Mouse (Mus musculus): Measurements from ENCODE around the gene Rpl4. TPM values are rescaled to one million over a fixed set of nuclear protein-coding genes. Genes with fewer than 3 reads are reported as not detected.

Gene Rpl4
- polyA plus RNA-seq, 1 experiment from 2014 or later, result 592 TPM

DNA sequence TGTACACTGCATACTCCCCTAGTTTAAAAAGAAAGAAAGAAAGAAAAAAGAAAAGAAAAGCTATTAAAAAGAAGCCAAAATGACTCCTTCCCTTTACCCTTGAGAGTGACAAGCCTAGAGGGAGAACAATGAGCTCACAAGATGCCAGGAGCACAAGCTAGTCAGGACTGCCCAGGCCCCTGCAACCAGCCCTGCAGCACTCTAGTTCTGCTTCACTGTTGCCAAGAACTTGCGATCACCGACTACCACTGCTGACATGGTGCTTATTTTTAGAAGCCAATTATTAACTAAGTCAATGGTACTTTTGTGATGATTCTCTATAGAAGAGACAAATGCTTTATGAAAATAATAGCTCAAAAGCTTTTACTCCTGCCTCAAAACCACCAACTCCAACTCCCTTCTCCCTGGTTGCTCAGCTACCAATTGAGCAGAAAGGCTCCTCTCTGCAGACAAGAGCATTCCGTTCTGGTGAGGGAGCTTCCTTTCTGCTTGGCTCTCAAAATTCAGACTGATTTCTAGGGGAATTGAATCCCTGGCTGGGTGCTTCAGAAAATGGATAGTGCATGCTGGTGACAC lies 34.4 kb downstream of the Rpl4 start:
- Histone ChIP-seq H3K9me3 (replicated peaks; ENCODE audit: control insufficient read depth, low read length) (no peaks in the 10 kb centered on the region), H3K27me3 (ENCODE audit: control insufficient read depth, insufficient read depth, low read depth, low read length) (no peaks in the 10 kb centered on the region), H3K4me1 (ENCODE audit: control insufficient read depth, low read depth, low read length) (no peaks in the 10 kb centered on the region), H3K9ac (ENCODE audit: low read depth, low read length) (no peak overlapping the region), H3K4me2 (ENCODE audit: low read depth, low read length) (no peak overlapping the region), H3K4me3 (ENCODE audit: low read depth, low read length) (no peak overlapping the region), H3K27ac (ENCODE audit: low read length) (no peak overlapping the region), H3K36me3 (ENCODE audit: control insufficient read depth, insufficient read depth) (no peaks in the 10 kb centered on the region)
- 75% methylated on average over 3 of the region's 3 CpGs for WGBS (ENCODE audit: insufficient replicate concordance)
- no peak for ATAC-seq (ENCODE audit: low read depth)

DNA sequence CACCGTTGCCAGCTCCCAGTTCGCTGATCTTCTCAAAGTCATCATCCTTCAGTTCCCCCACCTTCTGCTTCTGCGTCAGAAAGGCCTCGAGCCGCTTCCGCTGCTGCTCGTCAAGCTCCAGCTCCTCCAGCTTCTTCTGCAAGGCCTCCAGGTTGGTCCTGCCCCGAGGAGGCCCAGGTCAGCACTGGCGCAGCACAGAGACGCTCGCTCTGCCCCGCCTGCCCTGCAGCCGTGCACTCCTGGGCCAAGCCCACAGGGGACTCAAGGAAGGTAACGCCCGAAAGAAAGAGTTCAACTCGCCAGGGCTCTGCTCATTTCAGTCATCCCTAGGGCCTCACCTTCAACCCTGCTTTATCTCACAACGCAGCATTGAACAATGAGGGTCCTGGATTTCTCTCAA lies 41.3 kb downstream of the Rpl4 start:
- WGBS (ENCODE audit: insufficient replicate concordance), result 73% methylated on average over 17 of the region's 17 CpGs
- Histone ChIP-seq H3K9me3 (replicated peaks; ENCODE audit: control insufficient read depth, low read length) (no peaks in the 10 kb centered on the region), H3K36me3 (ENCODE audit: control insufficient read depth, insufficient read depth) (no peaks in the 10 kb centered on the region), H3K27ac (ENCODE audit: low read length) (no peak overlapping the region), H3K9ac (ENCODE audit: low read depth, low read length) (no peak overlapping the region), H3K4me1 (ENCODE audit: control insufficient read depth, low read depth, low read length) (no peaks in the 10 kb centered on the region; the same call in none of the 2 replicates), H3K4me3 (ENCODE audit: low read depth, low read length) (no peak overlapping the region), H3K4me2 (ENCODE audit: low read depth, low read length) (no peak overlapping the region), H3K27me3 (ENCODE audit: control insufficient read depth, insufficient read depth, low read depth, low read length) (no peaks in the 10 kb centered on the region)
- ATAC-seq (ENCODE audit: low read depth), result no peak

DNA sequence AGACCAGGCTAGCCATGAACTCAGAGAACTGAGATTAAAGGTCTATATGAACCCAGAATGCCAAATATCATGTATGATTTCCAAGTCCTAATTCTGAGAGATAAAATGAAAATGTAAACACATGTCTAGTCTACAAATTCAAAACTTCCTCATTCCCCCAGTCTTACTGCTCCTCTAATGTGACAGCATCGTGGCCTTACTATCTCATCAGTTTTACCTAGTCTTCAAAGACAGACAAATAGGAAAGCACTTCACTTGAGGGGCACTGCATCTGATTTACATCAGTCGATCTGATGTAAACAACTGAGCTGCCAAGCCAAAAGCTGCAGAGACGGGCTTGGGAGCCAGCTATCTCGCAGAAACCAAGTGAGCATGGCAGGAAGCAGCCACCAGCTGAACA lies 42.9 kb downstream of the Rpl4 start:
- Histone ChIP-seq H3K4me3 (ENCODE audit: low read depth, low read length) (no peak overlapping the region), H3K36me3 (ENCODE audit: control insufficient read depth, insufficient read depth) (no peaks in the 10 kb centered on the region), H3K27me3 (ENCODE audit: control insufficient read depth, insufficient read depth, low read depth, low read length) (no peaks in the 10 kb centered on the region), H3K27ac (ENCODE audit: low read length) (no peak overlapping the region), H3K4me1 (ENCODE audit: control insufficient read depth, low read depth, low read length) (no peaks in the 10 kb centered on the region; the same call in none of the 2 replicates), H3K9me3 (replicated peaks; ENCODE audit: control insufficient read depth, low read length) (no peaks in the 10 kb centered on the region), H3K4me2 (ENCODE audit: low read depth, low read length) (no peak overlapping the region), H3K9ac (ENCODE audit: low read depth, low read length) (no peak overlapping the region)
- no peak for ATAC-seq (ENCODE audit: low read depth)
- 24% methylated on average over 4 of the region's 4 CpGs for WGBS (ENCODE audit: insufficient replicate concordance)

DNA sequence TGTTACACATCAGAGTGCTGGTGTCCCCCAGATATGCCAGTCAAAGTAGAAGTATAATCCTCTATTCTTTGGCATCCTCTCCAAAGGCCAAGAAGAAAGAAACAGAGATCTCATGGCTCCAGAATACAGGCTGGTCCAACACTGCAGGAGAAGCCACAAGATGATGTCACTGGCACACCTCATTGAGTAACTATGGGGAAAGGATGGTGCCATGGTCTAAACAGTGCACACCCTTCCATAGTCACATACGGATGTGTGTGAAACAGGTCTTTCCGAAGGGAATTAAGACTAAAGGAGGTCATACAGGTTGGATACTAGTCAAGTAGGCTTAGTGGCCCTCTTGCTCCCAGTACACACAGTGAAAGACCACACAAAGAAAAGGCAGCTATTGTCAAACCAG lies 43.5 kb downstream of the Rpl4 start:
- WGBS (ENCODE audit: insufficient replicate concordance), result 68% methylated on average over 2 of the region's 2 CpGs
- Histone ChIP-seq H3K4me3 (ENCODE audit: low read depth, low read length) (no peak overlapping the region), H3K27me3 (ENCODE audit: control insufficient read depth, insufficient read depth, low read depth, low read length) (no peaks in the 10 kb centered on the region)

DNA sequence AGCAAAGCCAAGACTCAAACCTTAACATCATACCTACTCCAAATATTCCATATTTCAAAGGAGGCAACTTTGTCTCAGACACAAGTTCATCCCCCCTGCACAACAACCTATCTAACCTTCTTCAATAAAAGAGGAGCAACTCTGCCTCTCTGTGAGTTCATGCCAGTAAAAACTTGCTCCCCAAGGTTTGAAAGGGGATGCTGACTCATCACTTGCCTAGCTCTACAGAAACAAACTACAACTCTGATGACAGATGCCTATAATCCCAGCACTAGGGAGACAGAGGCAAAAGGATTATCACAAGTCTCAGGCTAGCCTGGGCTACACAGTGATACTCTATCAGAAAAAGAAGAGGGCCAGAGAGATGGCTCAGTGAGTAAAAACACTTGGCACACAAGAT lies 44.7 kb downstream of the Rpl4 start:
- ATAC-seq (ENCODE audit: low read depth), result no peak
- Histone ChIP-seq H3K27me3 (ENCODE audit: control insufficient read depth, insufficient read depth, low read depth, low read length) (no peaks in the 10 kb centered on the region), H3K9ac (ENCODE audit: low read depth, low read length) (no peak overlapping the region)

More for the DNA sequence above, 43.5 kb downstream of the Rpl4 start:
- Histone ChIP-seq H3K9me3 (replicated peaks; ENCODE audit: control insufficient read depth, low read length) (no peaks in the 10 kb centered on the region), H3K4me1 (ENCODE audit: control insufficient read depth, low read depth, low read length) (no peaks in the 10 kb centered on the region; the same call in none of the 2 replicates), H3K4me2 (ENCODE audit: low read depth, low read length) (no peak overlapping the region), H3K27ac (ENCODE audit: low read length) (no peak overlapping the region), H3K36me3 (ENCODE audit: control insufficient read depth, insufficient read depth) (no peaks in the 10 kb centered on the region), H3K9ac (ENCODE audit: low read depth, low read length) (no peak overlapping the region)
- no peak for ATAC-seq (ENCODE audit: low read depth)

DNA sequence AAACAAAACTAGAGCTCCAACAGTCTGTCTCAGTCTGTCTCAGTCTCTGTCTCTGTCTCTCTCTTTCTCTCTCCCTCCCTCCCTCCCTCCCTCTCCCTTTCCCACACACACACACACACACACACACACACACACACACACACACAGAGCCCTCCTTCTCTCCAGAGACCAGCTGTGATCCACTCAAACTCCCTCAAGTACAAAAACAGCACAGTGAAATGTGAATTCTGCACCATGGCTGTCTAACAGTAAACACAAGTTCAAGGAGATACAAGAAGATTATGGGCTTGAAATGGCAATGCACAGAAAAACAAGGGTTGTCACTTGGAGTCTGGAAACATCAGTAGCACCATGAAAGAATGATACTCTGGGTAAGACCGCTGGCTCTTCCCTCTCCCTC lies 46.1 kb downstream of the Rpl4 start:
- Histone ChIP-seq H3K9me3 (replicated peaks; ENCODE audit: control insufficient read depth, low read length) (no peaks in the 10 kb centered on the region), H3K27ac (ENCODE audit: low read length) (no peak overlapping the region), H3K4me3 (ENCODE audit: low read depth, low read length) (no peak overlapping the region), H3K4me1 (ENCODE audit: control insufficient read depth, low read depth, low read length) (no peaks in the 10 kb centered on the region; the same call in none of the 2 replicates), H3K27me3 (ENCODE audit: control insufficient read depth, insufficient read depth, low read depth, low read length) (no peaks in the 10 kb centered on the region), H3K9ac (ENCODE audit: low read depth, low read length) (no peak overlapping the region), H3K36me3 (ENCODE audit: control insufficient read depth, insufficient read depth) (no peaks in the 10 kb centered on the region), H3K4me2 (ENCODE audit: low read depth, low read length) (no peak overlapping the region)
- 71% methylated on average over 1 of the region's 1 CpGs for WGBS (ENCODE audit: insufficient replicate concordance)
- no peak for ATAC-seq (ENCODE audit: low read depth)

More for the DNA sequence above, 44.7 kb downstream of the Rpl4 start:
- Histone ChIP-seq H3K4me1 (ENCODE audit: control insufficient read depth, low read depth, low read length) (no peaks in the 10 kb centered on the region; the same call in none of the 2 replicates), H3K9me3 (replicated peaks; ENCODE audit: control insufficient read depth, low read length) (no peaks in the 10 kb centered on the region), H3K4me3 (ENCODE audit: low read depth, low read length) (no peak overlapping the region), H3K36me3 (ENCODE audit: control insufficient read depth, insufficient read depth) (no peaks in the 10 kb centered on the region), H3K4me2 (ENCODE audit: low read depth, low read length) (no peak overlapping the region), H3K27ac (ENCODE audit: low read length) (no peak overlapping the region)

DNA sequence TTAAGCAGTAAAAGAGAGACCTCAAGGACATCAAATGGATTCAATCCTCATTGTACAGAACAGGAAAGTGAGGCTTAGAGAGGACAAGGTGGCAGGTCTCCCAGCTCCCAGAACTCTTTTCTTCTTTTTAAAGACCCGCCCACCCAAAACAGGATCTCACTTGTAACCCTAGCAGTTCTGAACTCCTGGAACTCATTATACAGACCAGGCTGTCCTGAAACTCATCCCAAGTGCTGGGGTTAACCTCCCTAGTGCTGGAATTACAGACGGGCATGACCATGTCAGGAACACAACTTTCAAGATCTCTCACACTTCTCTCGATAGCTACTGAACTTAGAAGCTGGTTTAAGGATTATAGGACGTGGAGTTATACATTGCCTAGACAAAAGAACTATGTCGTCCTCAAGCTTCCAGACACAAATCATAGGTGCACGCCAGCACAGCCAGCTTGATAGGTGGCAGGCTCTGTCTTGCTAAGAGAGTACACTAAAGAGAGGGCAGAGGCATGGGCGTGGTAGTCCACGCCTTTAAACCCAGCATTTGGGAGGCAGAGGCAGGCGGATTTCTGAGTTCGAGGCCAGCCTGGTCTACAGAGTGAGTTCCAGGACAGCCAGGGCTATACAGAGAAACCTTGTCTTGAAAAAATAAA lies 46.7 kb downstream of the Rpl4 start:
- Histone ChIP-seq H3K27me3 (ENCODE audit: control insufficient read depth, insufficient read depth, low read depth, low read length) (no peaks in the 10 kb centered on the region), H3K9ac (ENCODE audit: low read depth, low read length) (no peak overlapping the region), H3K36me3 (ENCODE audit: control insufficient read depth, insufficient read depth) (no peaks in the 10 kb centered on the region), H3K9me3 (replicated peaks; ENCODE audit: control insufficient read depth, low read length) (no peaks in the 10 kb centered on the region), H3K4me1 (ENCODE audit: control insufficient read depth, low read depth, low read length) (no peaks in the 10 kb centered on the region; the same call in none of the 2 replicates), H3K4me3 (ENCODE audit: low read depth, low read length) (no peak overlapping the region), H3K27ac (ENCODE audit: low read length) (no peak overlapping the region), H3K4me2 (ENCODE audit: low read depth, low read length) (no peak overlapping the region)
- ATAC-seq (ENCODE audit: low read depth), result no peak
- 67% methylated on average over 10 of the region's 10 CpGs for WGBS (ENCODE audit: insufficient replicate concordance)

DNA sequence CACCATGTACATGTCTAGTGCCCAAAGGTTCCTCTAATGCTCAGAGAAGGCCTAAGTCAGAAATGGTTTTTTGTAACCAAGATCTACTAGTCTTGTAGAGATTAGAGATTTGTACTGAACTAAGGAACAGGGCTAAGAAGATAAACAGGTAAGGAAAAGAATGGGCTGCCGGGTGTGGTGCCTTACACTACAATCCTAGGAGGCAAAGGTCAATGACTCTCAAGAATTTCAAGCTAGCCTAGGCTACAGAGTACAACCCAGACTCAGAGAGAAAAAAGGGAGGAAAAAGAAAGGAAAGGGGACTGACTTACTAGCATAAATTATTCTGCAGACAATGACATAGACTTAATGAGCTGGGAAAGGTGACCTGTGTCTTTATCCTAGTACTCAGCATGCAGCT lies 47.4 kb downstream of the Rpl4 start:
- Histone ChIP-seq H3K27me3 (ENCODE audit: control insufficient read depth, insufficient read depth, low read depth, low read length) (no peaks in the 10 kb centered on the region), H3K9me3 (replicated peaks; ENCODE audit: control insufficient read depth, low read length) (no peaks in the 10 kb centered on the region), H3K4me3 (ENCODE audit: low read depth, low read length) (no peak overlapping the region), H3K4me2 (ENCODE audit: low read depth, low read length) (no peak overlapping the region), H3K9ac (ENCODE audit: low read depth, low read length) (no peak overlapping the region), H3K4me1 (ENCODE audit: control insufficient read depth, low read depth, low read length) (no peaks in the 10 kb centered on the region; the same call in none of the 2 replicates), H3K36me3 (ENCODE audit: control insufficient read depth, insufficient read depth) (no peaks in the 10 kb centered on the region), H3K27ac (ENCODE audit: low read length) (no peak overlapping the region)
- WGBS (ENCODE audit: insufficient replicate concordance), result 65% methylated on average over 1 of the region's 1 CpGs
- no peak for ATAC-seq (ENCODE audit: low read depth)

DNA sequence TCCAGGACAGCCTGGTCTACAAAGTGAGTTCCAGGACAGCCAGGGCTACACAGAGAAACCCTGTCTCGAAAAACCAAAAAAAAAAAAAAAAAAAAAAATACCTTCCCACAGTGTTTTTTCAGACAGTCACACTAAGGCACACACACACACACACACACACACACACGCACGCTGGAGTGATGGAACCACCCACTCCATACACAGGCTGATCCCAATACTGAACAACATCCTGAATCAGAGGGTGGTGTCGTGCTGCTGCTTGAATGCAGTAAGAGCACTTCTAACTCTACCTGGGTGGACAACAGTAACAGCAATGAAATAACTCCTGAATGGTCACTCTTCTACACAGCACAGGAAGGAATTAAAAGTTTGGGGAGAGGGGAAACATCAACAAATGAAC lies 48.3 kb downstream of the Rpl4 start:
- WGBS (ENCODE audit: insufficient replicate concordance), result 65% methylated on average over 4 of the region's 4 CpGs

More for the DNA sequence above, 48.3 kb downstream of the Rpl4 start:
- Histone ChIP-seq H3K36me3 (ENCODE audit: control insufficient read depth, insufficient read depth) (no peaks in the 10 kb centered on the region), H3K4me3 (ENCODE audit: low read depth, low read length) (no peak overlapping the region), H3K9me3 (replicated peaks; ENCODE audit: control insufficient read depth, low read length) (no peaks in the 10 kb centered on the region), H3K27me3 (ENCODE audit: control insufficient read depth, insufficient read depth, low read depth, low read length) (no peaks in the 10 kb centered on the region), H3K27ac (ENCODE audit: low read length) (no peak overlapping the region), H3K9ac (ENCODE audit: low read depth, low read length) (no peak overlapping the region), H3K4me2 (ENCODE audit: low read depth, low read length) (no peak overlapping the region), H3K4me1 (ENCODE audit: control insufficient read depth, low read depth, low read length) (no peaks in the 10 kb centered on the region; the same call in none of the 2 replicates)
- ATAC-seq (ENCODE audit: low read depth), result no peak

Measured in liver, embryonic 16.5 days (tissue).